Mouse (Mus musculus) left cerebral cortex, adult 2 months (tissue): ENCODE results near the gene Dynlt1a. TPM values are rescaled to one million over a fixed set of nuclear protein-coding genes. Genes with fewer than 3 reads are reported as not detected.

Experiments
- total RNA-seq, 2 experiments: library from RNA; stranded (reverse); gene quantifications; 2 replicates each; pipeline ENCODE4 v1.2.3; 2021

Gene Dynlt1a
- total RNA-seq, 2 experiments from 2014 or later: 12.2 to 17.0 TPM

Other genes with a start within 250 kb of the Dynlt1a start
- gene Serac1, start 237.8 kb downstream of the Dynlt1a start, total RNA-seq: 10 to 100 TPM; 17.5 to 17.7 TPM
- gene Gtf2h5, start 237.7 kb downstream of the Dynlt1a start, total RNA-seq: 100 to 1,000 TPM; 103 to 106 TPM
- 100 to 1,000 TPM; 342 to 345 TPM for gene Tulp4, start 211.1 kb downstream of the Dynlt1a start, total RNA-seq
- gene Tmem181a, start 60.6 kb downstream of the Dynlt1a start, total RNA-seq: 10 to 100 TPM; 62.8 to 63.6 TPM
- 10 to 100 TPM; 42.0 TPM for gene Dynlt1b, start 112.6 kb upstream of the Dynlt1a start, total RNA-seq